Mouse (Mus musculus): ENCODE measurements around the gene Obscn.

DNA sequence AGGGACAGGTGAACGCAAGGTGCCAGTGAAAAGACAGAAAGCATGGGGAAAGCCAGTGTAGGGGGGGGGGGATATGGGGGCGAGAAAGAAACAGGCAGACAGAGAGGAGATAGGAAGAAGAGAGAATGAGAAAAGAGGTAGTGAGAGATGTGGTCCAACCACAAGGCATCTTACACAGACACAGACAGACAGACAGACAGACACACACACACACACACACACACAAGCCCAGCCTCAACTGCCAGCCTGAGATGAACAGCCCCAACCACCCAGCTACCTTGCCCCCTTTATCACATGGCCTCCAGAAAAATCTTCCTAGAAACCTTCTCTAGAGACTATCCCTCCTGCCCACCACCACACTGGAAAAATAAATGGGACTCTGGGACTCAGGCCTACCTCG lies 4.1 kb downstream of the Obscn start:
- TF ChIP-seq POLR2A (IDR thresholded peaks at IDR 0.05; ENCODE audit: low read depth, low read length) (no peak), CTCF (IDR thresholded peaks at IDR 0.05; ENCODE audit: extremely low read depth, insufficient read depth, insufficient read length, insufficient replicate concordance) (no peak)

All from spleen, adult 2 months (tissue).